Mouse (Mus musculus) lung, embryonic 15.5 days (tissue): Measurements from ENCODE around the gene Timm13. TPM values are rescaled to one million over a fixed set of nuclear protein-coding genes. Genes with fewer than 3 reads are reported as not detected.

Experiments used
- ATAC-seq: fragments of 200-750 bp; cut with Nextera tagmentation; 2 replicates; pipeline ENCODE4 v1.8.0; 2017; ENCODE audit warnings: moderate number of reproducible peaks, borderline replicate concordance; ENCODE audit not compliant: low FRiP score, low TSS enrichment; ENCODE audit errors: extremely low read depth
- H3K27ac ChIP-seq: fragments of 300-500 bp; sonication (generic); 2 replicates; pipeline ENCODE4 v1.5.1; 2015; ENCODE audit warnings: moderate library complexity, mild to moderate bottlenecking, inconsistent platforms
- H3K27me3 ChIP-seq: fragments of 300-500 bp; sonication (generic); 2 replicates; pipeline ENCODE4 v1.6.1; 2015; ENCODE audit warnings: inconsistent platforms
- H3K36me3 ChIP-seq: fragments of 300-500 bp; sonication (generic); 2 replicates; pipeline ENCODE4 v1.6.1; 2015; ENCODE audit warnings: inconsistent platforms
- H3K4me1 ChIP-seq: fragments of 300-500 bp; sonication (generic); 2 replicates; pipeline ENCODE4 v1.6.1; 2015; ENCODE audit warnings: inconsistent platforms
- H3K4me2 ChIP-seq: fragments of 300-500 bp; sonication (generic); 2 replicates; pipeline ENCODE4 v1.6.1; 2015; ENCODE audit warnings: inconsistent platforms, mild to moderate bottlenecking, moderate library complexity
- H3K4me3 ChIP-seq: fragments of 300-500 bp; sonication (generic); 2 replicates; pipeline ENCODE4 v1.5.1; 2015; ENCODE audit warnings: mild to moderate bottlenecking, inconsistent platforms
- H3K9ac ChIP-seq: fragments of 300-500 bp; sonication (generic); 2 replicates; pipeline ENCODE4 v1.6.1; 2015; ENCODE audit warnings: inconsistent platforms
- H3K9me3 ChIP-seq: fragments of 300-500 bp; sonication (generic); 2 replicates; pipeline ENCODE4 v1.6.1; 2016; ENCODE audit warnings: inconsistent platforms
- WGBS: fragments of 180-500 bp; shearing (Covaris S2); methylation state at CpG from one replicate; pipeline ENCODE4 v1.1.7; 2015; 5-methylcytosine and 5-hydroxymethylcytosine counted together
- polyA plus RNA-seq: library from polyadenylated mRNA; unstranded; fragments of >200 nt; fragmentation: Nextera tagmentation; extraction: Ambion mirVana; gene quantifications from 2 replicates; pipeline ENCODE4 v1.2.1, GENCODE M21; 2015

Gene Timm13
- polyA plus RNA-seq, 1 experiment from 2014 or later, result 305 TPM

GRCm38 (mm10) chr10:80901409-80902272 lies 872 bp upstream of the Timm13 start:
- WGBS, result 84% methylated on average over 19 of the region's 19 CpGs
- peak overlapping the region; percentile 39 for H3K4me2 ChIP-seq
- peaks cover 15% of the 10 kb centered on the region for H3K4me1 ChIP-seq
- H3K27me3 ChIP-seq, result no peaks in the 10 kb centered on the region
- no peak overlapping the region for H3K4me3 ChIP-seq
- no peaks in the 10 kb centered on the region for H3K9me3 ChIP-seq
- no peak overlapping the region; the same call in 1 of the 2 replicates for H3K9ac ChIP-seq
- ATAC-seq, result no peak
- peaks cover 52% of the 10 kb centered on the region for H3K36me3 ChIP-seq
- 0 out of 2 replicates have a peak overlapping the region, but pooled peaks have one; percentile 1 for H3K27ac ChIP-seq

DNA sequence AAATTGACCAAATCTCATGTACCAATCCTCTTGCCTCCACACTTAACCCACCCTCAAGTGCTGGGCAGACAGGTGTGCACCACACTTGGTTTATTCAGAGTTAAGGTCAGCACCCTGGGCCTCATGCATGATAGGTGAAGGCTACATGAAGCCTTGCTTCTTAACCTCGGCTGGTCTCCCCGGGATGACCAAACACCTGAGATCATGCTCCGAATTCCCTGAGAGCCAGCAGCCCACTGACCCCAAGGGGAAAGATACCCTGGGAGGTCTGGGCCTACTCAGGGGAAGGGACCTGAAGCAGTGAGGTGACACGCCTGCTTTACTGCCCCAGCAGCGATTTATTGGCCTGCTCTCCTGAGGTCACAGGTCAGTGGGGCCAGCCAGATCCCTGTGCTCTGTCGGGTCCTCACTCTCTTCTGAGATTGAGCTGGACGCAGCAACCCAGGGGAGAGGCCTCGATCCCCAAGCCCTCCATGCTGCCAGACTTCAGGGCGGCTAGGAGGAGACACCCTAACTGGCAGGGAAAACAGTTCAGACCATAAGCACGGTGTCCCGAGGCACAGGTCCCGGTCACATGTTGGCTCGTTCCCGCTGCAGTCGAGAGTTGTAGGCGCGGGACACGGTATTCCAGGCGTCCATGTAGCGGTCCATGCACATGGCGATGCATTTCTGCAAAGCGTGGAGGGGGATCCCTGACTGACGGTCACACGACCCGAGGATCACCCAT lies 1.0 kb downstream of the Timm13 start:
- peak overlapping the region; percentile 72 for H3K4me3 ChIP-seq
- H3K9ac ChIP-seq, result peak overlapping the region; percentile 77
- no peaks in the 10 kb centered on the region for H3K9me3 ChIP-seq
- peak overlapping the region; percentile 90 for H3K4me2 ChIP-seq
- H3K36me3 ChIP-seq, result peaks cover 39% of the 10 kb centered on the region
- ATAC-seq, result no peak; the same call in 1 of the 2 replicates
- WGBS, result 11% methylated on average over 25 of the region's 25 CpGs
- no peaks in the 10 kb centered on the region for H3K27me3 ChIP-seq
- peaks cover 15% of the 10 kb centered on the region for H3K4me1 ChIP-seq
- H3K27ac ChIP-seq, result no peak overlapping the region

- H3K9me3 ChIP-seq, result no peaks in the 10 kb centered on the region
- no peaks in the 10 kb centered on the region for H3K27me3 ChIP-seq
- H3K4me2 ChIP-seq, result peak overlapping the region; percentile 90; the same call in 1 of the 2 replicates
- no peak overlapping the region for H3K27ac ChIP-seq
- H3K4me1 ChIP-seq, result peaks cover 15% of the 10 kb centered on the region
- peaks cover 32% of the 10 kb centered on the region for H3K36me3 ChIP-seq
- peak overlapping the region; percentile 72; the same call in 1 of the 2 replicates for H3K4me3 ChIP-seq
- WGBS, result 85% methylated on average over 8 of the region's 8 CpGs
- H3K9ac ChIP-seq, result no peak overlapping the region
- no peak for ATAC-seq
Measured at GRCm38 (mm10) chr10:80899074-80899473, 1.7 kb downstream of the Timm13 start.

DNA sequence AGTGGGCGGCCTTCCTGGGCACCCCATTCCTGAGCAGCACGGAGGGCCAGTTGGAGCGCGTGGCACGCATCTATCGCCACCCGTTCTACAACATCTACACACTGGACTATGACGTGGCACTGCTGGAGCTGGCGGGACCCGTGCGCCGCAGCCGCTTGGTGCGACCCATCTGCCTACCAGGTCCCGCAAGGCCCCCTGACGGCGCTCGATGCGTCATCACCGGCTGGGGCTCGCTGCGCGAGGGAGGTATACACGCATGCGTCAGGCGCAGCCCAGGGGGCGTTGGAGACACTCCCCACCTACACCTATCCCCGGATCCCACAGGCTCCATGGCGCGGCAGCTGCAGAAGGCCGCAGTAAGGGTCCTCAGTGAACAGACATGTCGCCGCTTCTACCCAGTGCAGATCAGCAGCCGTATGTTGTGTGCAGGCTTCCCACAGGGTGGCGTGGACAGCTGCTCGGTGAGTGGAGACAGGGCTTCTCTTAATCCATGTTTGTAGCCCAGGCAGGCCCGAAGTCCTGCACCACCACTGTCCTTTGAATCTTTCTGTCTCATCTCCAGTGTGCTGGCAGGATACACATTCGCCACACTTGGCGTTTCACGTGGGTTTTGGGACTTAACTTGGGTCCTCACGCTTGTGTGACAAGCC lies 2.8 kb downstream of the Timm13 start:
- 32% methylated on average over 41 of the region's 41 CpGs for WGBS
- no peaks in the 10 kb centered on the region for H3K27me3 ChIP-seq
- H3K4me3 ChIP-seq, result no peak overlapping the region
- H3K4me2 ChIP-seq, result no peak overlapping the region
- H3K36me3 ChIP-seq, result peaks cover 21% of the 10 kb centered on the region; the same call in 1 of the 2 replicates
- no peaks in the 10 kb centered on the region for H3K9me3 ChIP-seq
- H3K27ac ChIP-seq, result no peak overlapping the region
- H3K9ac ChIP-seq, result no peak overlapping the region
- no peak for ATAC-seq
- peaks cover 15% of the 10 kb centered on the region for H3K4me1 ChIP-seq

DNA sequence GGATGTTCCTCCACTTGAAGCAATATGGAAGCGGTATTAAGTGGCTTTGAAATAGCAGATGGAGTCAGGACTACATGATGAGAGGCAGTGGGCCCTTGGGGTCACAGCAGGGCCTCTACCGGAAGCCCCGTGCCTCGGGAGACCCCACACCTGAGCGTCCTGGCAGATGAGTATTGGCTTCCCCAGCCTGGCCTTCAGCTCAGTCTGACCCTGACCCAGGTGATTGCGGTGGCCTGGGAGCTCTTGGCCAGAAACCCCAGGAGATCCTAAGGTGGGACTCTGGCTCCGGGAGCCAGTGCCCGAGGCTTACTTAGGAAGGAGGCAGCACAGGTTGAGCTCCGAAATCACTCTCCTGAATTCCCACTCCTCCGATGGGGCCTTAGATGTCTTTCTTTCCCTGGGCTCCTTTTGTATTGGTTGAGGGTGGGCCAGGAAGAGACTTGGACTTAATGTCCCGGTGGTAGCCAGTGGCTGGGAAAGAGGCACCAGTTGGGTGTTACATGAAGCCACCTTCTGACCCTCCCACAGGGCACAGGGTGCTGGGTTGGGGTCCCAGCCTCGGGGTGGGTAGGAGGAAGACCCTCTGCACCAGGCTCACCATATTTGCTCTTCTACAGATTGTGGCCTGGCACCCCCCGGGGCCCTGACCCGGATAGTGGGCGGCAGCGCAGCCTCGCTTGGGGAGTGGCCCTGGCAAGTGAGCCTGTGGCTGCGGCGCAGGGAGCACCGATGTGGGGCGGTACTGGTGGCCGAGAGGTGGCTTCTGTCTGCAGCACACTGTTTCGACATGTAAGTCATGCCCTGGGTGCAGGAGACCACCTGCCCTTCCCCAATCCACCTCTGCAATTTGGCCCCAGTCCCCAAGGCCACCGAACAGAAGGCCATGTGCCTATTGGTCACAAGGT lies 3.9 kb downstream of the Timm13 start:
- Histone ChIP-seq H3K9me3 (no peaks in the 10 kb centered on the region), H3K27me3 (no peaks in the 10 kb centered on the region), H3K9ac (no peak overlapping the region), H3K4me1 (peaks cover 15% of the 10 kb centered on the region), H3K36me3 (peaks cover 11% of the 10 kb centered on the region; the same call in 1 of the 2 replicates), H3K4me3 (no peak overlapping the region), H3K4me2 (no peak overlapping the region), H3K27ac (no peak overlapping the region)
- 66% methylated on average over 24 of the region's 24 CpGs for WGBS
- ATAC-seq, result no peak

- Histone ChIP-seq H3K9me3 (no peaks in the 10 kb centered on the region), H3K27me3 (peaks cover 4% of the 10 kb centered on the region), H3K27ac (no peak overlapping the region), H3K4me3 (no peak overlapping the region), H3K4me1 (peaks cover 9% of the 10 kb centered on the region), H3K4me2 (no peak overlapping the region), H3K36me3 (peaks cover 10% of the 10 kb centered on the region; the same call in 1 of the 2 replicates), H3K9ac (no peak overlapping the region)
- ATAC-seq, result no peak
- WGBS, result 75% methylated on average over 6 of the region's 6 CpGs
Measured at GRCm38 (mm10) chr10:80895697-80896096, 5.1 kb downstream of the Timm13 start.

- whole genome bisulfite sequencing, result 77% methylated on average over 7 of the region's 7 CpGs
- H3K27me3 ChIP-seq, result peaks cover 10% of the 10 kb centered on the region
- no peak for ATAC-seq
- H3K36me3 ChIP-seq, result peaks cover 10% of the 10 kb centered on the region; the same call in 1 of the 2 replicates
- peaks cover 9% of the 10 kb centered on the region for H3K4me1 ChIP-seq
- H3K9me3 ChIP-seq, result no peaks in the 10 kb centered on the region
- no peak overlapping the region for H3K27ac ChIP-seq
- H3K4me3 ChIP-seq, result no peak overlapping the region
- H3K9ac ChIP-seq, result no peak overlapping the region
- no peak overlapping the region for H3K4me2 ChIP-seq
Measured at GRCm38 (mm10) chr10:80895100-80895499, 5.7 kb downstream of the Timm13 start.

DNA sequence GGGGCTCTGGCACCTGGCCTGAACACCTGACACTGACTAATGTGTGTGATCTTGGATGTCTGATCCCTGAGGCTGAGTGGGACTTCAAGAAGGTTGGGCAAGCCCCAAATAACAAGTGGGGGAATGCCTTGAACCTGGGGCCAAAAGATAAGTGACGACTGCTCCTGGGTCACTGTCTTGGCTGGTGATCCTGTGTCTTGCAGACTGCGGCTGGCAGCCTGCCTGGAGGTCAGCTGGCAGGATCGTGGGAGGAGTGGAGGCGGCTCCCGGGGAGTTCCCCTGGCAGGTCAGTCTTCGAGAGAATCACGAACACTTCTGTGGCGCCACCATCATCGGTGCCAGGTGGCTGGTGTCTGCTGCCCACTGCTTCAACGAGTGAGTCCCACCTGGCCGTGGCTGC lies 13.6 kb downstream of the Timm13 start:
- Histone ChIP-seq H3K27me3 (peaks cover 36% of the 10 kb centered on the region), H3K9ac (no peak overlapping the region), H3K27ac (no peak overlapping the region), H3K4me2 (no peak overlapping the region), H3K36me3 (no peaks in the 10 kb centered on the region), H3K4me1 (0 out of 2 replicates have a peak, but pooled peaks cover 4% of the 10 kb centered on the region), H3K4me3 (no peak overlapping the region), H3K9me3 (no peaks in the 10 kb centered on the region)
- ATAC-seq, result no peak
- 28% methylated on average over 11 of the region's 11 CpGs for WGBS

GRCm38 (mm10) chr10:80881301-80881700 lies 19.5 kb downstream of the Timm13 start:
- no peaks in the 10 kb centered on the region for H3K9me3 ChIP-seq
- H3K36me3 ChIP-seq, result no peaks in the 10 kb centered on the region
- no peaks in the 10 kb centered on the region for H3K4me1 ChIP-seq
- H3K4me3 ChIP-seq, result no peak overlapping the region
- H3K27me3 ChIP-seq, result no peaks in the 10 kb centered on the region
- WGBS, result 22% methylated on average over 10 of the region's 10 CpGs
- no peak overlapping the region for H3K4me2 ChIP-seq
- no peak overlapping the region for H3K27ac ChIP-seq
- ATAC-seq, result no peak
- no peak overlapping the region for H3K9ac ChIP-seq

- H3K9me3 ChIP-seq, result no peaks in the 10 kb centered on the region
- no peak overlapping the region for H3K27ac ChIP-seq
- no peaks in the 10 kb centered on the region for H3K36me3 ChIP-seq
- H3K4me2 ChIP-seq, result no peak overlapping the region
- H3K9ac ChIP-seq, result no peak overlapping the region
- no peaks in the 10 kb centered on the region for H3K27me3 ChIP-seq
- 67% methylated on average over 2 of the region's 2 CpGs for WGBS
- no peak overlapping the region for H3K4me3 ChIP-seq
- no peak for ATAC-seq
- H3K4me1 ChIP-seq, result no peaks in the 10 kb centered on the region
Measured at GRCm38 (mm10) chr10:80880901-80881300, 19.9 kb downstream of the Timm13 start.

GRCm38 (mm10) chr10:80880131-80880641 lies 20.6 kb downstream of the Timm13 start:
- H3K9ac ChIP-seq, result no peak overlapping the region
- no peak overlapping the region for H3K27ac ChIP-seq
- no peaks in the 10 kb centered on the region for H3K9me3 ChIP-seq
- H3K4me2 ChIP-seq, result no peak overlapping the region
- H3K36me3 ChIP-seq, result no peaks in the 10 kb centered on the region
- H3K27me3 ChIP-seq, result no peaks in the 10 kb centered on the region
- peak; percentile 27; the same call in 1 of the 2 replicates for ATAC-seq
- no peaks in the 10 kb centered on the region for H3K4me1 ChIP-seq
- 5% methylated on average over 5 of the region's 5 CpGs for WGBS
- no peak overlapping the region for H3K4me3 ChIP-seq
